Mouse (Mus musculus) CH12.LX (cell line): ENCODE measurements around the gene Ppp1r14b. TPM values are rescaled to one million over a fixed set of nuclear protein-coding genes. Genes with fewer than 3 reads are reported as not detected.

ENCODE experiments used
- DNase-seq: peaks from one replicate; pipeline ENCODE4 v3.0.0-alpha.2; 2013; ENCODE audit errors: extremely low read depth
- H3K27ac ChIP-seq: 2 replicates; pipeline ENCODE4 v1.5.1; 2012; ENCODE audit warnings: low read depth, mild to moderate bottlenecking, control low read depth, moderate library complexity; ENCODE audit not compliant: insufficient read depth
- H3K27me3 ChIP-seq: replicated peaks from 2 replicates; pipeline ENCODE3; 2012; ENCODE audit warnings: inconsistent platforms
- H3K36me3 ChIP-seq, 2 experiments: replicated peaks in 1 of 2; 2 replicates each; pipeline versions ENCODE3 to v1.6.1; 2012; ENCODE audit warnings: inconsistent platforms in 1 of 2, low read length in 1 of 2, mild to moderate bottlenecking in 1 of 2, mixed read lengths in 1 of 2, moderate library complexity in 1 of 2; ENCODE audit not compliant: control insufficient read depth in 1 of 2, insufficient read depth in 1 of 2
- H3K4me1 ChIP-seq, 2 experiments: 2 replicates each; pipeline ENCODE4 v1.6.1; 2012; ENCODE audit warnings: inconsistent platforms in 1 of 2, moderate library complexity in 1 of 2; ENCODE audit not compliant: insufficient read depth in 2 of 2, control insufficient read depth in 1 of 2
- H3K4me2 ChIP-seq: 2 replicates; pipeline ENCODE4 v1.6.1; 2012; ENCODE audit warnings: low read depth, mild to moderate bottlenecking, control low read depth; ENCODE audit not compliant: poor library complexity, insufficient read depth, severe bottlenecking
- H3K4me3 ChIP-seq, 3 experiments: fragments of 150-350 bp in 1 of 3; sonication (generic) in 1 of 3; replicated peaks in 1 of 3; 2 replicates each; pipeline versions ENCODE3 to v1.5.1; 2011 to 2012; ENCODE audit warnings: low read depth in 2 of 3, low read length in 2 of 3, mild to moderate bottlenecking in 2 of 3, moderate library complexity in 2 of 3, control low read depth in 1 of 3, improper control_type of control experiment in 1 of 3, inconsistent platforms in 1 of 3, mixed read lengths in 1 of 3; ENCODE audit not compliant: poor library complexity in 1 of 3
- H3K79me2 ChIP-seq: replicated peaks from 2 replicates; pipeline ENCODE4 v1.6.1; 2012; ENCODE audit warnings: mild to moderate bottlenecking, moderate library complexity; ENCODE audit not compliant: control insufficient read depth, poor library complexity, insufficient read depth, severe bottlenecking; ENCODE audit errors: extremely low read depth
- H3K9ac ChIP-seq: 2 replicates; pipeline ENCODE4 v1.6.1; 2012; ENCODE audit warnings: low read depth, mild to moderate bottlenecking, control low read depth, moderate library complexity; ENCODE audit not compliant: insufficient read depth
- H3K9me3 ChIP-seq: replicated peaks from 2 replicates; pipeline ENCODE3; 2012; ENCODE audit warnings: low read length, inconsistent platforms, mixed read lengths
- BHLHE40 ChIP-seq: IDR thresholded peaks from 2 replicates; pipeline ENCODE4 v1.6.1; 2011; ENCODE audit warnings: mild to moderate bottlenecking, low read depth, low read length, improper control_type of control experiment
- CTCF ChIP-seq, 2 experiments: IDR thresholded peaks in 1 of 2; conservative IDR thresholded peaks in 1 of 2; 2 replicates each; pipeline ENCODE4 v1.5.1; 2011 to 2012; ENCODE audit warnings: low read depth in 2 of 2, low read length in 2 of 2, improper control_type of control experiment in 1 of 2, inconsistent platforms in 1 of 2, mild to moderate bottlenecking in 1 of 2, moderate library complexity in 1 of 2
- E2F4 ChIP-seq: IDR thresholded peaks from 2 replicates; pipeline ENCODE4 v1.6.1; 2011; ENCODE audit warnings: low read depth, low read length, improper control_type of control experiment; ENCODE audit not compliant: insufficient replicate concordance
- ETS1 ChIP-seq: conservative IDR thresholded peaks from 2 replicates; pipeline ENCODE4 v1.6.1; 2012; ENCODE audit warnings: low read depth, mild to moderate bottlenecking, inconsistent platforms, low read length, improper control_type of control experiment, moderate library complexity
- HCFC1 ChIP-seq: IDR thresholded peaks from 2 replicates; pipeline ENCODE4 v1.6.1; 2012; ENCODE audit warnings: low read depth, mild to moderate bottlenecking, inconsistent platforms, low read length, improper control_type of control experiment
- JUN ChIP-seq: IDR thresholded peaks from 2 replicates; pipeline ENCODE4 v1.6.1; 2011; ENCODE audit warnings: low read depth, mild to moderate bottlenecking, low read length, improper control_type of control experiment, moderate library complexity; ENCODE audit not compliant: insufficient read depth
- MAX ChIP-seq: IDR thresholded peaks from 2 replicates; pipeline ENCODE4 v1.6.1; 2011; ENCODE audit warnings: low read length, improper control_type of control experiment
- PAX5 ChIP-seq: IDR thresholded peaks from 2 replicates; pipeline ENCODE4 v1.6.1; 2012; ENCODE audit warnings: low read length, inconsistent platforms, mixed read lengths
- POLR2A ChIP-seq: IDR thresholded peaks from 2 replicates; pipeline ENCODE4 v1.6.1; 2011; ENCODE audit warnings: low read depth, mild to moderate bottlenecking, improper control_type of control experiment, low read length
- POLR2AphosphoS2 ChIP-seq: IDR thresholded peaks from 2 replicates; pipeline ENCODE4 v1.6.1; 2011; ENCODE audit warnings: low read depth, low read length, improper control_type of control experiment
- RAD21 ChIP-seq: IDR thresholded peaks from 2 replicates; pipeline ENCODE4 v1.6.1; 2011; ENCODE audit warnings: low read depth, mild to moderate bottlenecking, low read length, improper control_type of control experiment, moderate library complexity
- RCOR1 ChIP-seq: conservative IDR thresholded peaks from 2 replicates; pipeline ENCODE4 v1.6.1; 2012; ENCODE audit warnings: low read depth, mild to moderate bottlenecking, inconsistent platforms, low read length, improper control_type of control experiment
- SIN3A ChIP-seq: IDR thresholded peaks from 2 replicates; pipeline ENCODE4 v1.6.1; 2012; ENCODE audit warnings: low read length, improper control_type of control experiment, inconsistent platforms
- TCF12 ChIP-seq: IDR thresholded peaks from 2 replicates; pipeline ENCODE4 v1.6.1; 2014; ENCODE audit warnings: low read depth, mild to moderate bottlenecking, inconsistent platforms, low read length, improper control_type of control experiment
- UBTF ChIP-seq: IDR thresholded peaks from 2 replicates; pipeline ENCODE4 v1.6.1; 2012; ENCODE audit warnings: low read depth, mild to moderate bottlenecking, inconsistent platforms, low read length, improper control_type of control experiment, moderate library complexity
- ZMIZ1 ChIP-seq: IDR thresholded peaks from 2 replicates; pipeline ENCODE4 v1.6.1; 2012; ENCODE audit warnings: low read depth, mild to moderate bottlenecking, inconsistent platforms, low read length, improper control_type of control experiment
- ZNF384 ChIP-seq: IDR thresholded peaks from 2 replicates; pipeline ENCODE4 v1.6.1; 2012; ENCODE audit warnings: low read depth, low read length, improper control_type of control experiment, inconsistent platforms
- dilution Hi-C: fragments of 300-500 bp; cut with MboI; formaldehyde crosslinking; loops from 2 replicates; pipeline ENCODE4 v1.14.3; 2020; ENCODE audit warnings: low sequenced_read_pairs; ENCODE audit not compliant: extremely low pct_unique_long_range_greater_than_20kb, extremely low pct_ligation_motif_present
- in situ Hi-C: fragments of 300-500 bp; cut with MboI; formaldehyde crosslinking; loops from 3 replicates; pipeline ENCODE4 v1.14.3; 2019; ENCODE audit warnings: low sequenced_read_pairs, low pct_ligation_motif_present, low pct_unique_long_range_greater_than_20kb, mixed read lengths
- polyA plus RNA-seq: library from polyadenylated mRNA; unstranded; fragments of >175 nt; gene quantifications from 2 replicates; pipeline ENCODE4 v1.2.1, GENCODE M21; 2012; ENCODE audit warnings: low read depth; ENCODE audit not compliant: insufficient read length
- total RNA-seq, 2 experiments: library from RNA; depleted of rRNA; stranded (reverse); fragments of 300-350 nt in 1 of 2; fragments of >200 nt in 1 of 2; gene quantifications; 2 replicates each; pipeline ENCODE4 v1.2.3; 2012 to 2014

Ppp1r14b gene
- total and polyA plus RNA-seq, 3 experiments: 167 to 256 (median 241) TPM

DNA sequence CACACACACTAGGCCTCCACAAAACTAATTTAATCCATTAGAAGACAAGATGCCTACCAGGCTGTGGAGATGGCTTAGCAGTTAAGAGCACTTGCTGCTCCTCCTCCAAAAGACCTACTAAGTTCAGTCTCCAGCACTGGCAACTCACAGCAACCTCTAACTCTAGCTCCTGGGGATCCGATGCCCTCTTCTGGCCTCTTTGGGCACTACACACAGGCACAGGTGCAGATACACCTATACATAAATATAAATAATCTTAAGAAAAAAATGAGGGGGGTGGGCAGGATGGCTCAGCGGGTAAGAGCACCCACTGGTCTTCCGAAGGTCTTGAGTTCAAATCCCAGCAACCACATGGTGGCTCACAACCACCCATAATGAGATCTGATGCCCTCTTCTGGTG is 38.5 kb upstream of the Ppp1r14b start:
- Histone ChIP-seq H3K27ac (no peak overlapping the region), H3K9ac (no peak overlapping the region), H3K9me3 (no peaks in the 10 kb centered on the region), H3K27me3 (no peaks in the 10 kb centered on the region), H3K4me1 (peaks cover 7 to 12% of the 10 kb centered on the region in 2 experiments), H3K79me2 (no peaks in the 10 kb centered on the region), H3K4me2 (no peak overlapping the region), H3K4me3 (no peak overlapping the region), H3K36me3 (peaks cover 0 to 11% of the 10 kb centered on the region in 2 experiments)
- in situ Hi-C loops (loop anchor here (5.0 kb wide), 1 partner anchor 86 kb away; no protein-coding TSS in a partner anchor), dilution Hi-C loops (no loop called here)
- peak; percentile 37 for DNase-seq
- no peak for TF ChIP-seq HCFC1
- TF ChIP-seq CTCF (conservative IDR thresholded peaks at IDR 0.05 in 1 of 2, IDR thresholded peaks at IDR 0.05 in 1 of 2; ENCODE audit: low read depth in 2 of 2, low read length in 2 of 2): peak in 1 of 2 experiments; percentile 56; a peak in 3 of 4 replicates
- TF ChIP-seq RAD21: peak; percentile 43

- no peak overlapping the region for H3K27ac ChIP-seq
- TF ChIP-seq RCOR1: no peak
- no peak for TF ChIP-seq ZNF384
- TF ChIP-seq E2F4: no peak
- no peaks in the 10 kb centered on the region for H3K9me3 ChIP-seq
- H3K4me1 ChIP-seq: peaks cover 9 to 15% of the 10 kb centered on the region in 2 experiments
- no peaks in the 10 kb centered on the region for H3K27me3 ChIP-seq
- no peak overlapping the region for H3K4me2 ChIP-seq
- H3K4me3 ChIP-seq: no peak overlapping the region
- dilution Hi-C loops (no loop called here), in situ Hi-C loops (loop anchor here (5.0 kb wide), 1 partner anchor 84 kb away; no protein-coding TSS in a partner anchor)
- peaks cover 0 to 11% of the 10 kb centered on the region in 2 experiments for H3K36me3 ChIP-seq
- no peak overlapping the region for H3K9ac ChIP-seq
- H3K79me2 ChIP-seq: no peaks in the 10 kb centered on the region
- no peak for DNase-seq
Observed at GRCm38 (mm10) chr19:6937541-6938465, 37.0 kb upstream of the Ppp1r14b start.

- TF ChIP-seq ETS1 (no peak), BHLHE40 (no peak), CTCF (conservative IDR thresholded peaks at IDR 0.05 in 1 of 2, IDR thresholded peaks at IDR 0.05 in 1 of 2; ENCODE audit: low read depth in 2 of 2, low read length in 2 of 2) (no peak), PAX5 (no peak), TCF12 (no peak), MAX (no peak), SIN3A (no peak), POLR2AphosphoS2 (no peak), HCFC1 (no peak), UBTF (no peak), RAD21 (no peak), JUN (no peak), POLR2A (no peak), ZMIZ1 (no peak)
- Histone ChIP-seq H3K27ac (no peak overlapping the region), H3K27me3 (no peaks in the 10 kb centered on the region), H3K9ac (no peak overlapping the region), H3K4me2 (no peak overlapping the region), H3K79me2 (no peaks in the 10 kb centered on the region), H3K36me3 (peaks cover 0 to 16% of the 10 kb centered on the region in 2 experiments), H3K4me3 (no peak overlapping the region), H3K4me1 (peaks cover 6 to 24% of the 10 kb centered on the region in 2 experiments), H3K9me3 (no peaks in the 10 kb centered on the region)
- in situ Hi-C loops (loop anchor here (5.0 kb wide), 1 partner anchor 83 kb away; no protein-coding TSS in a partner anchor), dilution Hi-C loops (no loop called here)
- no peak for DNase-seq
Observed at GRCm38 (mm10) chr19:6939106-6940002, 35.4 kb upstream of the Ppp1r14b start.
